Mouse (Mus musculus) hindbrain, embryonic 11.5 days (tissue): Measurements from ENCODE around the gene Wwc2. TPM values are rescaled to one million over a fixed set of nuclear protein-coding genes. Genes with fewer than 3 reads are reported as not detected.

Experiments used
- ATAC-seq: fragments of 200-750 bp; cut with Nextera tagmentation; 2 replicates; pipeline ENCODE4 v1.8.0; 2017; ENCODE audit warnings: mild to moderate bottlenecking, moderate TSS enrichment, moderate library complexity; ENCODE audit not compliant: low FRiP score
- DNase-seq: peaks from one replicate; pipeline ENCODE4 v3.0.0-alpha.2; 2015; ENCODE audit warnings: low spot score
- H3K27ac ChIP-seq: fragments of 300-500 bp; sonication (generic); 2 replicates; pipeline ENCODE4 v1.5.1; 2014; ENCODE audit warnings: mild to moderate bottlenecking, low read depth, low read length
- H3K27me3 ChIP-seq: fragments of 300-500 bp; sonication (generic); 2 replicates; pipeline ENCODE4 v1.6.1; 2014; ENCODE audit warnings: mild to moderate bottlenecking, low read length, moderate library complexity, mixed read lengths; ENCODE audit not compliant: control insufficient read depth, insufficient read depth
- H3K36me3 ChIP-seq: fragments of 300-500 bp; sonication (generic); 2 replicates; pipeline ENCODE4 v1.6.1; 2014; ENCODE audit warnings: mild to moderate bottlenecking, low read length, moderate library complexity, mixed read lengths; ENCODE audit not compliant: control insufficient read depth, insufficient read depth
- H3K4me1 ChIP-seq: fragments of 300-500 bp; sonication (generic); replicated peaks from 2 replicates; pipeline ENCODE4 v1.6.1; 2014; ENCODE audit warnings: low read length, mixed read lengths; ENCODE audit not compliant: control insufficient read depth, insufficient read depth
- H3K4me2 ChIP-seq: fragments of 300-500 bp; sonication (generic); replicated peaks from 2 replicates; pipeline ENCODE4 v1.6.1; 2014; ENCODE audit warnings: mild to moderate bottlenecking, low read depth, low read length
- H3K4me3 ChIP-seq: fragments of 300-500 bp; sonication (generic); 2 replicates; pipeline ENCODE4 v1.5.1; 2014; ENCODE audit warnings: low read depth, low read length
- H3K9ac ChIP-seq: fragments of 300-500 bp; sonication (generic); 2 replicates; pipeline ENCODE4 v1.6.1; 2014; ENCODE audit warnings: low read depth, low read length
- H3K9me3 ChIP-seq: fragments of 300-500 bp; sonication (generic); 2 replicates; pipeline ENCODE4 v1.6.1; 2016; ENCODE audit warnings: low read length; ENCODE audit not compliant: control insufficient read depth
- whole genome bisulfite sequencing: fragments of 180-500 bp; shearing (Covaris S2); extraction: QIAGEN DNeasy Blood & Tissue Kit; methylation state at CpG from one replicate; pipeline ENCODE4 v1.1.7; 2014; 5-methylcytosine and 5-hydroxymethylcytosine counted together
- polyA plus RNA-seq: library from polyadenylated mRNA; unstranded; fragments of >200 nt; fragmentation: Nextera tagmentation; extraction: Ambion mirVana; gene quantifications from 2 replicates; pipeline ENCODE4 v1.2.1, GENCODE M21; 2014

Wwc2 gene
- polyA plus RNA-seq, 1 experiment from 2014 or later = 10.0 TPM

DNA sequence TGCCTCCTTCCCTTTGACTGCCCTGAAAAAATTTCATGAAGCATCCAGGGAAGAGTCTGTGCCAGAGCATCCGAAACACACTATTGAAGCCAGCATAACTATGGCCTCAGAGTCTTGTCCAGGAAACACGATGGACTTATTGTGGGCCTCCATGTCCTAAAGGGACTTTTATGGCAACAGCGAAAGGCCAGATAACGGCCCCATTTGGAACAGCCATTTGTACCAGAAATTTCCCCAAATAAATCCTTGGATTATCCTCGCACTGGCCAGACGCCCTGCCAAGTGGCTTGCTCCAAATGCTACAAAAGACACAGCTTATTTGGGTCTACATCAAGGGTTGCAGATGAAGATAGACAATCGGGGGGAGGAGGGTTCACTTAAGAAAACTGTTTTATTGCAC is 206.3 kb downstream of the Wwc2 start:
- no peak for DNase-seq
- WGBS = 90% methylated on average over 7 of the region's 7 CpGs
- H3K4me1 ChIP-seq = no peaks in the 10 kb centered on the region
- no peak overlapping the region for H3K27ac ChIP-seq
- H3K36me3 ChIP-seq = no peaks in the 10 kb centered on the region
- no peak overlapping the region for H3K4me2 ChIP-seq
- ATAC-seq = no peak
- H3K27me3 ChIP-seq = no peaks in the 10 kb centered on the region
- H3K9me3 ChIP-seq = no peaks in the 10 kb centered on the region
- H3K4me3 ChIP-seq = no peak overlapping the region
- H3K9ac ChIP-seq = no peak overlapping the region

DNA sequence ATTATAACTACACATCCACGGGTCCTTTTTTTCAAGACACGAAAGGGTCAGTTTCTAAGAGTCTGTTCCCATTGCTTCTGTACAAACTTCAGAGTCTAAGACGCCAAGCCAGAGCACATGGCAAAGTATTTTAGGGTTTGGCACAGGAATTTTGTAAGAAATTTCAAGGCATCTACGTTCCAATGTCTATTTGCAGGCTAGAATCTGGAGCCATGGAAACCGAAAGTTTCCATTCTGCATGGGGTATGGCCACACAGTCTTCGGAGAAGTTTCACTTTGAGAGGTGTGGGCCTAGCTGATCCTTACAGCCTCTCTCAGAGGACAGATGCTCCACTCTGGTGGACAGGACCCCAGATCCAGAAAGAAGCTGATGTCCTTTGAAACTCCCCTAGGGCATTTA is 206.8 kb downstream of the Wwc2 start:
- no peak overlapping the region for H3K9ac ChIP-seq
- H3K36me3 ChIP-seq = no peaks in the 10 kb centered on the region
- no peaks in the 10 kb centered on the region for H3K9me3 ChIP-seq
- H3K4me3 ChIP-seq = no peak overlapping the region
- no peak overlapping the region for H3K4me2 ChIP-seq
- no peak for DNase-seq
- no peaks in the 10 kb centered on the region for H3K27me3 ChIP-seq
- no peaks in the 10 kb centered on the region for H3K4me1 ChIP-seq
- ATAC-seq = no peak
- WGBS = 91% methylated on average over 6 of the region's 6 CpGs
- H3K27ac ChIP-seq = no peak overlapping the region

DNA sequence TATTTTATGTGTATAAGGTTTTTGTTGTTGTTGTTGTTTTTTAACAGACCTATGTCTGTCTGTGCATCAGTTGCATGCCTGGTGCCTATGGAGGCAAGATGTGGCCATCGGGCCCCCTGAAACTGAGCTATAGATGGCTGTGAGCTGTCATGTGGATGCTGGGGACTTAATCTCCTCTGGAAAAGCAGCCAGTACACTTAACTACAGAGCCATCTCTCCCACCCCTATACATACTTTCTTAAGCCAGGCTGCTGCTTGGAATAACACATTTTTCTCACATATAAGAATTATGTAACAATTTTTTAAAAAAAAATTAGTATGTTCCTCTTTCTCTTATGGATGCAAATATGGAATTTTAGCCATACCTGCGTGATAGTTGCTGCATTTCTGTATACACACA is 207.2 kb downstream of the Wwc2 start:
- no peaks in the 10 kb centered on the region for H3K9me3 ChIP-seq
- no peak overlapping the region for H3K27ac ChIP-seq
- DNase-seq (no peak), ATAC-seq (no peak)
- H3K4me3 ChIP-seq = no peak overlapping the region
- no peak overlapping the region for H3K9ac ChIP-seq
- H3K27me3 ChIP-seq = no peaks in the 10 kb centered on the region
- H3K4me2 ChIP-seq = no peak overlapping the region
- 91% methylated on average over 2 of the region's 2 CpGs for WGBS
- no peaks in the 10 kb centered on the region for H3K36me3 ChIP-seq
- H3K4me1 ChIP-seq = no peaks in the 10 kb centered on the region

DNA sequence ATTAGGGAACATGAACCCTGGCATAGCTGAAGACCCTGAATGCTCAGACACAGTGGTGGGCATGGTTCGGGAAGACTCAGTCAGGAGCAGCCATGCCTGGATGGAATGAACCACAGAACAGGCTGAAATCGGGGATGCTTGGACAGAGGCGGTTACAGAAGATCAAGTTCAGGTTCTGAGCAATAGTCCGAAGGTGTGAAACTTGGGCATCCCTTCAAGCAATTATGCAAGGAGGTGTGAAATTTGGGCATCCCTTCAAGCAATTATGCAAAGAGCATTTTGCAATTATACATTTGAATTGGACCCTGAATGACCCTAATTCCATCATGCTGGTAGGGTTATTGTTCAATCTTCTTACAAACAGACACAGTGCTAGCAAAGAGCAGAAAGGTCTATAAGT is 208.8 kb downstream of the Wwc2 start:
- DNase-seq (no peak), ATAC-seq (no peak)
- no peaks in the 10 kb centered on the region for H3K27me3 ChIP-seq
- H3K4me1 ChIP-seq = 0 out of 2 replicates have a peak, but pooled peaks cover 2% of the 10 kb centered on the region
- no peak overlapping the region for H3K27ac ChIP-seq
- H3K4me3 ChIP-seq = no peak overlapping the region
- no peak overlapping the region for H3K9ac ChIP-seq
- 91% methylated on average over 4 of the region's 4 CpGs for WGBS
- H3K4me2 ChIP-seq = no peak overlapping the region
- H3K9me3 ChIP-seq = no peaks in the 10 kb centered on the region
- H3K36me3 ChIP-seq = no peaks in the 10 kb centered on the region

DNA sequence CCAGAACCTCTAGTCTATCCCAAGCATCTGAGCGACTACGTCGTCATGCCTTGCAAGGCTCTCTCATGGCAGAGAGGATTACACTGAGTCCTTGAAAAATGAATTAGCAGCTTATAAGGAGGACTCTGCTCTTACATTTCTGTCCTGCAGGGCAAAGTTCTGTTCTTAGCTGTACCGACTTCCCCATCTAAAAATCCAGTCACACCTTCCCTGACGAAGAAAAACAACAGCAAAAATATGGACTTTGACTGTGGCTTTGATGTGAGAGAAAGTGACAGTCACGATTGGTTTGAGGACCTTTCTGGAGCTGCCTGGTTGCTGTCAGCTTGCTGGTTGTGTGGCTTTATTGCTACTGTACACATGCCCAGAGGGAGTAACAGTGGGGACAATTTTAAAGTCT is 211.1 kb downstream of the Wwc2 start:
- no peaks in the 10 kb centered on the region for H3K9me3 ChIP-seq
- H3K4me2 ChIP-seq = no peak overlapping the region
- no peak overlapping the region for H3K9ac ChIP-seq
- no peak for DNase-seq
- no peaks in the 10 kb centered on the region for H3K27me3 ChIP-seq
- no peak overlapping the region for H3K4me3 ChIP-seq
- H3K4me1 ChIP-seq = 0 out of 2 replicates have a peak, but pooled peaks cover 2% of the 10 kb centered on the region
- no peaks in the 10 kb centered on the region for H3K36me3 ChIP-seq
- H3K27ac ChIP-seq = no peak overlapping the region
- WGBS = 90% methylated on average over 6 of the region's 6 CpGs
- no peak for ATAC-seq

DNA sequence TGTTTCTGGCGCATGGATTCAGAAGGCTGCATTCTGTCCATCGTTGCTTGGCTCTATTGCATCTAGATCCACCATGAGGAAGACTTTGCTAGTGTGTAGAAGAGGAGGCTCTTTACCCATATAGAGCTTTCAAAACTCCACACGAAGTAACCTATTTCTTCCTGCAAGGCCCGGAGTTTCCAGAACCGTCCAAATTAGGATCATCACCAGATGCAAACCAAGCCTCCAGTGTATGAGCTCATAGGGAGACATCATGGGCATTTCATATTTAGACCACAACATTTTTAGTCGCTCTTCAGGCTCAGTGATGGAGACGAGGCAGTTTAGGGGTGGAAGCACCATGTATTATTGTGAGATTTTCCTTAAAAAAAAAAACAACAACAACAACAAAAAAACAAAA is 213.3 kb downstream of the Wwc2 start:
- Histone ChIP-seq H3K27me3 (no peaks in the 10 kb centered on the region), H3K4me3 (no peak overlapping the region), H3K4me1 (0 out of 2 replicates have a peak, but pooled peaks cover 2% of the 10 kb centered on the region), H3K4me2 (no peak overlapping the region), H3K27ac (no peak overlapping the region), H3K36me3 (no peaks in the 10 kb centered on the region), H3K9ac (no peak overlapping the region), H3K9me3 (no peaks in the 10 kb centered on the region)
- WGBS = 91% methylated on average over 7 of the region's 7 CpGs
- no peak for DNase-seq
- ATAC-seq = no peak

Other genes with a start within 250 kb of the Wwc2 start
- 0.39 TPM in 1 of 2 replicates, not detected in the other for gene Cldn24, start 168.8 kb downstream of the Wwc2 start, polyA plus RNA-seq
- gene Cldn22, start 166.4 kb downstream of the Wwc2 start, polyA plus RNA-seq = not detected in 2 replicates
- 30.8 and 31.4 TPM in 2 replicates for gene Dctd, start 108.2 kb upstream of the Wwc2 start, polyA plus RNA-seq